Comparison of ENCODE assay signal across 8 mouse cellular contexts in genomic region chr7:142095183-142095931, GRCm38 (mm10). TPM values are rescaled to one million over a fixed set of nuclear protein-coding genes. Genes with fewer than 3 reads are reported as not detected.
A peak's percentile ranks its signal among the peaks of the same experiment; 100 is the strongest.
DNase-seq lines count a peak whose midpoint lies in the region; ATAC-seq and TF ChIP-seq lines count a peak whose summit lies in the region.

TSS of gene Dusp8 (minus strand) at chr7:142095843.

- peak; percentile 89 for ATAC-seq in CD4-positive, CD25-positive, alpha-beta regulatory T cell, adult 4 months
- peak; percentile 84 for ATAC-seq in heart, embryonic 14.5 days (ENCODE audit: insufficient number of reproducible peaks, insufficient read depth, low FRiP score, low read depth)
- ATAC-seq in liver, embryonic 11.5 days (replicated peaks; ENCODE audit: low FRiP score) = peak; percentile 82

- no peaks in the 10 kb centered on the region for H3K36me3 ChIP-seq in forebrain, embryonic 10.5 days (replicated peaks)
- H3K36me3 ChIP-seq in heart, embryonic 14.5 days (ENCODE audit: control insufficient read depth, insufficient read depth, low read length) = no peaks in the 10 kb centered on the region
- no peaks in the 10 kb centered on the region for H3K36me3 ChIP-seq in liver, embryonic 11.5 days (ENCODE audit: control insufficient read depth, insufficient read depth, low read length)
- H3K36me3 ChIP-seq in myocyte (ENCODE audit: control insufficient read depth, insufficient read depth) = no peaks in the 10 kb centered on the region

- peak within 1 kb of the TSS; percentile 96 for H3K9ac ChIP-seq in heart, embryonic 14.5 days (ENCODE audit: low read length)
- H3K9ac ChIP-seq in liver, embryonic 11.5 days (ENCODE audit: low read depth, low read length) = peak within 1 kb of the TSS; percentile 69

- H3K9me3 ChIP-seq in forebrain, embryonic 10.5 days = no peaks in the 10 kb centered on the region
- no peaks in the 10 kb centered on the region for H3K9me3 ChIP-seq in heart, embryonic 14.5 days (ENCODE audit: control insufficient read depth, low read length)
- H3K9me3 ChIP-seq in liver, embryonic 11.5 days (ENCODE audit: control insufficient read depth, low read length) = no peaks in the 10 kb centered on the region

- peaks cover 28% of the 10 kb centered on the region for H3K79me2 ChIP-seq in myocyte (ENCODE audit: control insufficient read depth, insufficient read depth)

- H3K27me3 ChIP-seq in forebrain, embryonic 10.5 days (ENCODE audit: poor library complexity, severe bottlenecking) = peaks cover 92% of the 10 kb centered on the region
- peaks cover 10% of the 10 kb centered on the region for H3K27me3 ChIP-seq in heart, embryonic 14.5 days (ENCODE audit: control insufficient read depth, insufficient read depth, low read length)
- H3K27me3 ChIP-seq in liver, embryonic 11.5 days (replicated peaks; ENCODE audit: control insufficient read depth, insufficient read depth, low read length) = peaks cover 79% of the 10 kb centered on the region
- H3K27me3 ChIP-seq in myocyte (ENCODE audit: control insufficient read depth, insufficient read depth, insufficient read length) = peaks cover 13% of the 10 kb centered on the region

- TF ChIP-seq POLR2A in myocyte (IDR thresholded peaks at IDR 0.05; ENCODE audit: insufficient read length, low read depth) = peak; percentile 51

- peak within 1 kb of the TSS; percentile 74 for H3K4me3 ChIP-seq in forebrain, embryonic 10.5 days
- peak within 1 kb of the TSS; percentile 88 to 97 for H3K4me3 ChIP-seq in heart, embryonic 14.5 days (ENCODE audit: control insufficient read depth in 1 of 2, insufficient read depth in 1 of 2, low read depth in 1 of 2, low read length in 2 of 2)
- H3K4me3 ChIP-seq in liver, embryonic 11.5 days (ENCODE audit: low read depth, low read length) = peak within 1 kb of the TSS; percentile 68
- peak within 1 kb of the TSS; percentile 54 for H3K4me3 ChIP-seq in myocyte

- DNase-seq in c-Kit-positive CD71-negative TER-119-negative erythroid progenitor cells, embryonic 14.5 days (ENCODE audit: low read depth) = peak; percentile 80
- DNase-seq in forebrain, embryonic 10.5 days (ENCODE audit: extremely low spot score, low spot score) = peak; percentile 89
- DNase-seq in kidney, postnatal 10 days = peak; percentile 91
- DNase-seq in liver, embryonic 11.5 days (ENCODE audit: low spot score) = peak; percentile 85
- DNase-seq in spleen, postnatal 4 days (ENCODE audit: low spot score in 2 of 2) = peak; percentile 90 to 95

- under 1% methylated on average over 62 of the region's 63 CpGs for WGBS in forebrain, embryonic 10.5 days
- WGBS in heart, embryonic 14.5 days = under 1% methylated on average over 43 of the region's 63 CpGs
- 1% methylated on average over 59 of the region's 63 CpGs for WGBS in liver, embryonic 11.5 days

- H3K4me2 ChIP-seq in heart, embryonic 14.5 days (ENCODE audit: low read length) = peak within 1 kb of the TSS; percentile 91
- H3K4me2 ChIP-seq in liver, embryonic 11.5 days = peak within 1 kb of the TSS; percentile 88
- H3K4me2 ChIP-seq in myocyte (ENCODE audit: low read depth) = peak within 1 kb of the TSS; percentile 97

- H3K4me1 ChIP-seq in forebrain, embryonic 10.5 days = peaks cover 61% of the 10 kb centered on the region
- H3K4me1 ChIP-seq in heart, embryonic 14.5 days (ENCODE audit: control insufficient read depth in 2 of 2, insufficient read depth in 2 of 2, low read length in 2 of 2) = peaks cover 33 to 34% of the 10 kb centered on the region in 2 experiments
- H3K4me1 ChIP-seq in liver, embryonic 11.5 days (replicated peaks; ENCODE audit: control insufficient read depth, insufficient read depth, low read length) = peaks cover 15% of the 10 kb centered on the region; the same call in 1 of the 2 replicates

- H3K27ac ChIP-seq in forebrain, embryonic 10.5 days = peak within 1 kb of the TSS; percentile 89
- H3K27ac ChIP-seq in heart, embryonic 14.5 days (replicated peaks in 1 of 2; ENCODE audit: control insufficient read depth in 1 of 2, insufficient read depth in 1 of 2, low read depth in 2 of 2, low read length in 2 of 2) = peak within 1 kb of the TSS; percentile 71 to 84
- H3K27ac ChIP-seq in liver, embryonic 11.5 days (ENCODE audit: low read depth, low read length) = peak within 1 kb of the TSS; percentile 30; the same call in 1 of the 2 replicates

- peak within 1 kb of the TSS; percentile 85 for H3ac ChIP-seq in myocyte (ENCODE audit: control insufficient read depth, insufficient read length)

TF ChIP-seq in myocyte, 11 proteins besides CTCF, POLR2A, EP300 and RAD21:
- no peak for TF ChIP-seq SRF (IDR thresholded peaks at IDR 0.05; ENCODE audit: control insufficient read depth, insufficient read length, low read depth)
- TF ChIP-seq TCF3 (IDR thresholded peaks at IDR 0.05; ENCODE audit: insufficient read length, low read depth) = no peak
- TF ChIP-seq POLR2AphosphoS2 (IDR thresholded peaks at IDR 0.05; ENCODE audit: insufficient read length, low read depth) = no peak
- no peak for TF ChIP-seq TCF12 (IDR thresholded peaks at IDR 0.05; ENCODE audit: insufficient read depth, poor library complexity, severe bottlenecking)
- TF ChIP-seq CEBPB (IDR thresholded peaks at IDR 0.05; ENCODE audit: insufficient read depth, poor library complexity, severe bottlenecking) = no peak
- TF ChIP-seq MYOD1 (IDR thresholded peaks at IDR 0.05; ENCODE audit: control insufficient read depth in 1 of 3, insufficient read length in 2 of 3, low read depth in 2 of 3) = no peak
- no peak for TF ChIP-seq MYOG (IDR thresholded peaks at IDR 0.05; ENCODE audit: control insufficient read depth in 1 of 3, insufficient read depth in 1 of 3, insufficient read length in 2 of 3, low read depth in 2 of 3)
- no peak for TF ChIP-seq USF1 (IDR thresholded peaks at IDR 0.05; ENCODE audit: low read depth)
- TF ChIP-seq E2F4 (IDR thresholded peaks at IDR 0.05; ENCODE audit: insufficient read depth) = no peak
- TF ChIP-seq REST (IDR thresholded peaks at IDR 0.05; ENCODE audit: insufficient read depth, insufficient read length) = no peak
- no peak for TF ChIP-seq MAX (IDR thresholded peaks at IDR 0.05; ENCODE audit: low read depth)

RNA-seq across cellular contexts. Expression of gene Dusp8, which starts in this region (rescaled TPM):
- polyA plus RNA-seq in CD4-positive, CD25-positive, alpha-beta regulatory T cell, adult 4 months (2017; shearing (Covaris generic)) = under 1 TPM in 1 of 2 experiments, not detected in 1; 0.17 TPM
- polyA plus RNA-seq in forebrain, embryonic 10.5 days (2016; fragmentation: Nextera tagmentation; extraction: Ambion mirVana) = 3.6 and 7.3 TPM in 2 replicates
- polyA plus RNA-seq in heart, embryonic 14.5 days (2014; fragmentation: Nextera tagmentation; extraction: Ambion mirVana) = 13.3 and 16.7 TPM in 2 replicates
- polyA plus RNA-seq in liver, embryonic 11.5 days (2014; fragmentation: Nextera tagmentation; extraction: Ambion mirVana) = 2.5 and 2.6 TPM in 2 replicates
- polyA plus RNA-seq in myocyte (2012; fragmentation: generic; extraction: Trizol) = 9.1 TPM

Comparison
In these comparisons a context has a peak if more than half of its experiments do, and no peak if none do; other contexts are left out.
1. Peak in every context shown above with its lines: DNase-seq, ATAC-seq, H3K4me3 ChIP-seq and H3K27ac ChIP-seq.
2. Peak in ATAC-seq in CD4-positive, CD25-positive, alpha-beta regulatory T cell, adult 4 months; RNA of the gene not detected or under 1 TPM.
3. H3K27ac ChIP-seq: peak in every context shown above with its lines; median percentile 89 in forebrain, embryonic 10.5 days; 78 in heart, embryonic 14.5 days; 30 in liver, embryonic 11.5 days.